Mouse (Mus musculus) thymus, adult 2 months (tissue): ENCODE results near the gene Pnisr. TPM values are rescaled to one million over a fixed set of nuclear protein-coding genes. Genes with fewer than 3 reads are reported as not detected.

ENCODE experiments used
- DNase-seq: peaks from one replicate; pipeline ENCODE4 v3.0.0; 2021
- H3K27ac ChIP-seq: fragments of 200-500 bp; 2 replicates; pipeline ENCODE4 v1.5.1; 2012; ENCODE audit warnings: low read length, control low read depth; ENCODE audit not compliant: control insufficient read depth, insufficient read depth
- H3K27me3 ChIP-seq: fragments of 200-500 bp; 2 replicates; pipeline ENCODE4 v1.6.1; 2012; ENCODE audit warnings: mild to moderate bottlenecking, low read length, moderate library complexity, mixed read lengths; ENCODE audit not compliant: control insufficient read depth, insufficient read depth
- H3K36me3 ChIP-seq: fragments of 200-500 bp; 2 replicates; pipeline ENCODE4 v1.6.1; 2012; ENCODE audit warnings: mild to moderate bottlenecking, low read length, moderate library complexity; ENCODE audit not compliant: control insufficient read depth, insufficient read depth
- H3K4me1 ChIP-seq: fragments of 200-500 bp; replicated peaks from 2 replicates; pipeline ENCODE4 v1.6.1; 2012; ENCODE audit warnings: low read length; ENCODE audit not compliant: control insufficient read depth, insufficient read depth
- H3K4me3 ChIP-seq: fragments of 200-500 bp; 2 replicates; pipeline ENCODE4 v1.5.1; 2012; ENCODE audit warnings: mild to moderate bottlenecking, low read length, control low read depth, moderate library complexity; ENCODE audit not compliant: control insufficient read depth, insufficient read depth
- CTCF ChIP-seq: fragments of 200-500 bp; IDR thresholded peaks from 2 replicates; pipeline ENCODE4 v1.5.1; 2012; ENCODE audit warnings: mild to moderate bottlenecking, control low read depth, low read length, moderate library complexity, borderline replicate concordance; ENCODE audit not compliant: control insufficient read depth, poor library complexity, insufficient read depth; ENCODE audit errors: extremely low read depth
- POLR2A ChIP-seq: fragments of 200-500 bp; IDR thresholded peaks from 2 replicates; pipeline ENCODE4 v1.6.1; 2012; ENCODE audit warnings: mild to moderate bottlenecking, low read length, control low read depth, moderate library complexity; ENCODE audit not compliant: control insufficient read depth, poor library complexity, insufficient read depth; ENCODE audit errors: extremely low read depth
- WGBS: fragments of 180-500 bp; shearing (Covaris S2); methylation state at CpG from one replicate; pipeline ENCODE4 v1.1.7; 2018; 5-methylcytosine and 5-hydroxymethylcytosine counted together
- polyA plus RNA-seq: library from polyadenylated mRNA; depleted of rRNA; stranded (reverse); fragments of >200 nt; gene quantifications from 2 replicates; pipeline ENCODE4 v1.2.3, GENCODE M21; 2012; rRNA removed

Pnisr gene
- polyA plus RNA-seq, 1 experiment, result 122 TPM

- H3K27ac ChIP-seq, result peak within 1 kb of the TSS; percentile 16
- TF ChIP-seq CTCF (no peak), POLR2A (no peak)
These were observed 32.3 kb downstream of the Pnisr start, which contains the start of gene Coq3 for GRCm38 (mm10) chr4:21879565-21880220. Gene Coq3 (plus strand): TSS chr4:21879673.

GRCm38 (mm10) chr4:21882806-21883205 lies 35.4 kb downstream of the Pnisr start:
- no peaks in the 10 kb centered on the region for H3K27me3 ChIP-seq
- DNase-seq, result no peak
- no peak overlapping the region for H3K4me3 ChIP-seq
- no peak for TF ChIP-seq CTCF
- no peak for TF ChIP-seq POLR2A
- no peaks in the 10 kb centered on the region for H3K36me3 ChIP-seq
- H3K4me1 ChIP-seq, result no peaks in the 10 kb centered on the region
- H3K27ac ChIP-seq, result no peak overlapping the region
- 95% methylated on average over 6 of the region's 6 CpGs for WGBS

More at GRCm38 (mm10) chr4:21879565-21880220, 32.3 kb downstream of the Pnisr start, which contains the start of gene Coq3:
- Histone ChIP-seq H3K36me3 (peaks cover 11% of the 10 kb centered on the region), H3K4me3 (peak within 1 kb of the TSS; percentile 67), H3K27me3 (no peaks in the 10 kb centered on the region), H3K4me1 (no peaks in the 10 kb centered on the region)
- peak; percentile 81 for DNase-seq
- under 1% methylated on average over 51 of the region's 51 CpGs for WGBS

DNA sequence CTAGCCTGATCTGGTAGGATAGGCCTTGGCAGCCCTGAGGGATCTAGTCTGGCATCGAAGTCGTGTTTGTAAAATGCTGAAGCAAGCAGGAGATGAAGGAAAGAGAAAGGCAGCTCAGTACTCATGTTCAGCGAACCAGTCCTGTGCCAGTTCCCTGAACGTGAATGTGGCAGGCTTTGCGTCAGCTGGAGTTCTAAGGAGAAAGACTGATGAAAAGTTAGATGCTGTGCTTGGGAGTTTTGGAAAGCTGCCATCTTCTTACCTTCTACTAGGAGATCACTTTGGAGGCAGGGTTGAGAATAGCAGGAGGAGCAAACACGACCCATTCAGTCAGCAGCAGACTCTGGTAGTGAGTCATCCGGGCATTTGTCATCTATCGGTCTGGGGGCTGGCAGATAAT lies 38.4 kb downstream of the Pnisr start:
- H3K27me3 ChIP-seq, result no peaks in the 10 kb centered on the region
- no peaks in the 10 kb centered on the region for H3K36me3 ChIP-seq
- H3K4me3 ChIP-seq, result no peak overlapping the region
- no peak for DNase-seq
- no peak overlapping the region for H3K27ac ChIP-seq
- H3K4me1 ChIP-seq, result no peaks in the 10 kb centered on the region
- WGBS, result 95% methylated on average over 8 of the region's 8 CpGs
- TF ChIP-seq POLR2A (no peak), CTCF (no peak)

Other genes with a start within 250 kb of the Pnisr start
- not detected in 2 replicates for gene Prdm13, start 161.6 kb upstream of the Pnisr start, polyA plus RNA-seq
- gene Ccnc, start 119.9 kb upstream of the Pnisr start, polyA plus RNA-seq, result 5.0 and 6.6 TPM in 2 replicates
- gene Usp45, start 80.4 kb upstream of the Pnisr start, polyA plus RNA-seq, result 5.6 and 5.8 TPM in 2 replicates
- gene Tstd3, start 80.4 kb upstream of the Pnisr start, polyA plus RNA-seq, result 0.88 and 0.89 TPM in 2 replicates
- 2.2 and 3.2 TPM in 2 replicates for gene Coq3, start 32.1 kb downstream of the Pnisr start, polyA plus RNA-seq
- 0.33 and 0.40 TPM in 2 replicates for gene Faxc, start 83.7 kb downstream of the Pnisr start, polyA plus RNA-seq